Mouse (Mus musculus) layer of hippocampus, adult 9-11 months (tissue): ENCODE results near the gene Lix1.

ENCODE experiments used
- DNase-seq: peaks from one replicate; pipeline ENCODE4 v3.0.0; 2022

Lix1 gene

DNA sequence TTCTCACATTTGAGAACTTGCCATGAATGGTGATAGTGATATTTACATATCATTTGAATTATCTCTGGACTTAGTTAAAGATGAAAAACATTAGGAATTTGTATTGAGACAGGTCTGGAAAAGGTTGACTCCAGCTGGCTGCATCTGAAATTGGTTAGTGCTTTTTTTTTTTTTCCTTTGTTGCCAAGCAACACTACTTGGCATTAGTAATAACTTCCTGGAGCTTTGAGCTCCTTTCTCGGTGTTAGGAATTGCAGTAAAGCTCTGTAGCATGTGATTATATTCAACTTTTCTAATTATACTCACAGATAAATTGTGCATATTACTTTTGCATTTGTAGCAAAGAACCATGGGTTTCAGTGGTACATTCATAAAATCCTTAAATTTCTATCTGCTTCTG lies 96.4 kb downstream of the Lix1 start:
- DNase-seq = no peak

DNA sequence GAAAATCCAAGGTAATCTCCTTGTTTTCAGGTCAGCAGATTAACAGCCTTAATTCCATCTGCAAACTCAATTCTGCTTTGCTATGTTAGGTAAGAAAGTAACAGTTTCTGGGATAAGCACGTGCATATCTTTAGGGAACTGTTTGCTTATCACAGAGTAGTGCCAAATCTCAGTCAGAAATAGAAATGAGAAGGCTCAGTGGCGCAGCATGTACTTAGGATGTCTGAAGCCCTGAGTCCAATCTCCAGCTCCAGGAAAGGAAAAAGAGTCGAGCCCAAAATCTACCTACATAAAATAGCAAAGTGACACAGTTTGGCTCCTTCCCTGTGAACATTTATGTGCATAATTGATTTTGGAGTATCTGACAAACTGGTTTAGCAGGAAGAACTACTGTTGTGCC lies 96.8 kb downstream of the Lix1 start:
- DNase-seq = no peak

DNA sequence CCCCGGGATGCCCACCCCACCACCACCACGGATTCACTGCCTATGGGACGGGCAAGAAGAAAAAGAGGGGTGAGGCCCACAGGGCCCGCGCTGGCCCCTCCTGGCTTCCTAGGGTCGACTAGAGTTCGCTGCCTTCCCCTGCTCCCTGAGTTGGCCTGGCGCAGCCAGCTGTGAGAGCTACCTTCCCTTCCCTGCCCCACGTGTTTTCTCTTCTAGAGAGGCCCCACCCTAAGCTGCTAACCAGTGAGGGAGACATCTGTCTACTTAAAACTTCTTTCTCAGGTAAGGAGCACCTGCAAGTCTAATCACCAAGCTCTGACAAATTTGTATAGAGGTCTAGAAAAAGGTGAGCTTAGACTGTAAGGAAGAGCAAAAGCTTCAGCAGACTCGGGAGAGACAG lies 104.2 kb downstream of the Lix1 start:
- DNase-seq = no peak
